Mouse (Mus musculus) naive thymus-derived CD4-positive, alpha-beta T cell, adult 2 months (primary cell): ENCODE results near the gene Gna11.

Experiments used
- DNase-seq: peaks from one replicate; pipeline ENCODE4 v3.0.0-alpha.2; 2011; ENCODE audit warnings: low read depth

The Gna11 gene

DNA sequence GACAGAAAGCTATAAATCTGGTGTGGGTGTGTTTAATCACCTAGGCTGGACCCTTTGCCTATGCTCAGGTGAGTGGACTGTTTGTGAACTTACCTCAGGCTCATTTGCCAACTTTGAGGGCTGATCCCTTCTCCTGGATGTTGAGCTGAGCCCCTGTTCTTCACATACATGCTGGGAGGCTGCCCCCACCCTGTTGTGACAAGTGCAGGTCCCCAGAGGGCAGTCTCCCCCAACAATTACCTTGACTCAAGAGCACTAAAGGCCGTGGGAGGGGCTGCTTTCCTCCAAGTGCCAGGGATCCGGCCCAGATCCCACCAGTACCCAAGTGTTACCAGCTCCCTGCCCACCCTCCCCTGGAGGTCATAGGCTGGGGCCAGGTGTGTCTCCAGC is 59.9 kb downstream of the Gna11 start:
- peak; percentile 61 for DNase-seq

DNA sequence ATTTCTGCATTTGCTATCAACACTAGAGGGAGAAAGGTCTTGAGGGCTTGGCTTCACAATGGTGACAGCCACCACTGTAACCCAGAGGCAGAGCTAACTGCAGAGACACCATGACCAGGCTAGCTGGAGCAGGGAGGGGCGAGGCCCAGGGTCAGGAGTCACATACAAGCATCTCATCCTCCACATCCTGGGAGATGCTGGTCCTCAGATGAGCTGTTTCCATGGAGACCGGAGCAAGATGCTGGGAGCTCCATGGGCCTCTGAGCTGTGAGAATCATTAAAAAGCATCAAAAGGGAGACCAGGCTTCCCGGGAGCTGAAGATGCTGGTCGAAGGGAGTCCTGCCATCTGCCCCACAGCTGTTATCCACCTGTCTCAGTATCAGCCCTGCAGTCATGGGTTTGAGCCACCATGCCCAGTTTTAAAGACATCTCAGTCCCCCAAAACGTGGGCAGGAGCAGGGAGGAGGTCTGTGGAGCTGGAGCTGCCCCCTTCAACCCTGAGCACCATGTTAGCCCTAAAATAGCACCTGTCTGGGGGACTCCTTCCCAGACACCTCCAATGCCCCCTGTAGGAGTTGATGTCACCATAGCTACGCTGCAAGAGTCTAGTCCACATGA is 60.4 kb downstream of the Gna11 start:
- DNase-seq = no peak

DNA sequence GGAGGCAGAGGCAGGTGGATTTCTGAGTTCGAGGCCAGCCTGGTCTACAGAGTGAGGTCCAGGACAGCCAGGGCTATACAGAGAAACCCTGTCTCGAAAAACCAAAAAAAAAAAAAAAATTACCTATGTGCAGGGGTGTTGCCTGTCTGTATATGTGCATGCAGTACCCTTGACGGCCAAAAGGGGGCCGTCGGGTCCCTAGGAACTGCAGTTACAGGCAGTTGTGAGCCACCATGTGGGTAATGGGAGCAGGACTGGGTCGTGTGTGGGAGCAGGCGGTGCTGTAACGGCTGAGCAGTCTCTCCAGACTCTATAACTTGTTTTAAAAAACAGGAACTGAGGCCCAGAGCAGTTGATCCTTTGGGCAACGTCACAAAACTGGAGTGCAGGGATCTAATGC is 61.0 kb downstream of the Gna11 start:
- peak; percentile 80 for DNase-seq

DNA sequence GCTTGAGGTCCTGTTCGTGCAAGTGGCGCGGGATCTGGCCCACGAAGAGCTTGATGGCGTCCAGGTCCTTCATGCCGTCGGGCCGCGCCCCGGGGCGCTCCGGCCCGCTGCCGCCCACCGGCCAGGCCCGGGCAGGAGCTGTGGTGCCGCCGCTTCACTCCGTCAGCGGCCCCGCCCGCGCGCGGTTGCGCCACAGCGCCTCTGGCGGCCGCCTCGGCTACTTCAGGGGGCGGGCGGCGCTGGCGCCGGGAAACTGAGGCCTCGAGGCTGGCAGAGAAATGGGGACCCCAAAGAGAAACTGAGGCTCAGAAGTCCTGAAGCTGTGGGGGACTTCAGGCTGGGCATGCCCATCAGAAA is 62.5 kb downstream of the Gna11 start, which contains the start of gene Celf5:
TSS of gene Celf5 (minus strand) at position 177 of the 357 bp plus-strand sequence.
- DNase-seq = peak; percentile 79

DNA sequence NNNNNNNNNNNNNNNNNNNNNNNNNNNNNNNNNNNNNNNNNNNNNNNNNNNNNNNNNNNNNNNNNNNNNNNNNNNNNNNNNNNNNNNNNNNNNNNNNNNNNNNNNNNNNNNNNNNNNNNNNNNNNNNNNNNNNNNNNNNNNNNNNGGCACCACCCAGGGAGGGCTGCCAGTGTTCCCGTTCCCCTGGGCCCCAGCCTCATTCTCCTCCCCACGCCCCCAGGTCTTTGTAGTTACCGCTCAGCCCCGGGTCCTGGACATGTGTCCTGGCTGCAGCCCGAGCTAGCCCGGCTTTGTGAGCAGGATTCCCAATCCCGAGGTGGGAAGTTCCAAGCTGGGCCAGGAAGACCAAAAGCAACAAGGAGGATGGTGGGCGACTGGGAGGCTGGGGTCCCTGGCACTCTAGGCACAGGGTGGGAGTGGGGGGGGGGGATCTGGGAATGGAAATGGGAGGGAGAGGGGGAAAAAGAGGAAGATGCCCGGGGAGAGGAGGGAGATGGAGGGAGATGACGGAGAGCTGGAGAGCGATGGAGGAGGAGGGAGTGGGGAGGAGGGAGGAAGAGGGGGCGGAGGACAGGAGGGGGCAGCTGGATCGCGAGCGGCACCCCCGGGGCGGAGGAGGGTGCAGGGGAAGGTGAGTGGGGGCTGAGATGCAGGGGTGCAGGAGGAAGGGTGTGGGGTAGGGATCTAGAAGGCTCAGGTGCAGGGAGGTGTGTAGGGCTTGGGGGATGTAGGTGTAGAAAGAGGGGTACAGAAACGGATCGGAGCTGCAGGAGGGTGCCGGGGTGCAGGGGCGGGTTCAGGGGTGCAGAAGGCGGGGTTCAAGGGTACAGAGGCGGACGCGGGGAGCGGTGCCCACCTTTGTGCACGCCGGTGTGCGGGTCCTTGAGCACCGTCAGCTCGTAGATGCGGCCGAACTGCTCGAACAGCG is 63.1 kb downstream of the Gna11 start:
- DNase-seq = no peak
